Mouse (Mus musculus) liver (tissue): ENCODE data around the gene Neurl3.

Experiments used
- DNase-seq: peaks from one replicate; pipeline ENCODE4 v3.0.0-alpha.2; 2020; ENCODE audit warnings: mixed read lengths

Neurl3 gene

GRCm38 (mm10) chr1:36296466-36297149 is 22.1 kb upstream of the Neurl3 start:
- no peak for DNase-seq

- no peak for DNase-seq
Measured at GRCm38 (mm10) chr1:36294402-36294801, 19.9 kb upstream of the Neurl3 start.

GRCm38 (mm10) chr1:36293470-36293869 is 19.0 kb upstream of the Neurl3 start:
- no peak for DNase-seq

DNA sequence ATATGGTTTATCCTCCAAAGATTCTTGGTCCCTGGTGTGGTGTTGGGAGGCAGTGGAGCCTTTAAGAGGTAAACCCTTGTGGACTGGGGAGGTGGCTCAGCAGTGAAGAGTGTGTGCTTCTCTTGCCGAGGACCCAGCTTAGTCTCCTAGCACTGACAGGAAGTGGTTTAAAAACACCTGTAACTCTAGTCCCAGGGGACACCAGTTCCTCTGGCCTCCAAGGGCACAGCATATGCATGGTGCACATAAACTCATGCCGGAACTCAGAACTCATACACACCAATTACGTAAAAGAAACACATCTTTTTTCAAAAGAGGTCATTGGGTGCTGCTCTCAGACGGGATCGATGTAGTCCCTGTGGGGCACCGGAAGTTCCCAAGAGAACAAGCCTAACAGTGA is 7.4 kb upstream of the Neurl3 start:
- no peak for DNase-seq

- no peak for DNase-seq
Measured at GRCm38 (mm10) chr1:36280938-36281337, 6.5 kb upstream of the Neurl3 start.

DNA sequence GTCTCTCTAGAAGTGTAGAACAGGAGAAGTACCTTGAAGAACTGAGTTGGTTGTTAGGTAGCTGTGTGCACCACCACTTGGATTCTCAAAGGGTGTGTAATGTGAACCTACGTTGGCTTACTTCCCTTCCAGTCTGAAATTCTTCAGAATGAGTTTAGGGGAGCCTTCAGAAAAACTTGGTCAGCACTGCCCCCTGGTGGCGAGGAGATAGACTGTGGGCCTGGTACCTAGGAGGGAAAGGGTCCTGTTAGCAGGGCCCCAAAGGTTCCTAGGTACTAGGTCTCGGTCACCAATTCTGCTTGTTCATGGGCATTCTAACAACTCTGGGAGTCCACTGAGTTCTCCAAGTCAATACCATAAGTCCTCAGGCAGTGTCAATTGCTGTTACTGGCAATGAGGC is 4.7 kb upstream of the Neurl3 start:
- peak; percentile 79 for DNase-seq

- peak; percentile 70 for DNase-seq
Measured at GRCm38 (mm10) chr1:36277267-36278060, 3.0 kb upstream of the Neurl3 start.

DNA sequence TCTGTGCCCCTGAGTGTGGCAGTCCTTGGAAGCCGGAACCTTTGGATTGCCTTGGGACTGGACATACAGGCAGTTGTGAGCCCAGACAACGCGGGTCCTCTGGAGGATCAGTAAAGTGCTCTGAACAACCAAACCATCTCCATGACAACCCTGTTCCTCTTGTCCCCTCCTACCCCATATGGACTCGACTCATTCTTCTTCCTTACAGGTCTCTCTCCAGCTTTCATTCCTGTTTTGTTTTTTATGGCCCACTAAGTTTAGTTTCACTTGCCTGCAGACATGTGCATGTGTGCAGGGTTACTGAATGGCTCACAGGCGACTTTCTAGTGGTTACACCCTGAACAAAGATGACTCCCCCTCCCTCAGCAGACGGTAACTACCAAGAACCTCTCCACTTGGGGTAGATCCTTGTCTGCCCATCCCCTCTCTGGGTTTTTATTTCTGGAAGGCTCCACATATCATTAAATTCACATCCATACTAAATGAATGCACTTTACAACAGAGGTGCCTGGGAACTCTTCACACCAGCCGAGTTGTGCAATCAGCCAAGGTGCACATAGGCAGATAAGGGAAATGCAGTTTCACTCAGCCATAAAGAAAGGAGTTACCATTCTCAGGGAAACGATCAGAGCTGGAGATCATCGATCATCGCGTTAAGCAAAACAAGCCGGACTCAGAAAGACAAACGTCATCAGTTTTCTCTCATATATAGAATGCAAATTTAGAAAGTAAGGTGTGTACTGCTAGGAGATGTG is 1.3 kb upstream of the Neurl3 start:
- peak; percentile 29 for DNase-seq

- DNase-seq = peak; percentile 46
Measured at GRCm38 (mm10) chr1:36273288-36273687, 1.2 kb downstream of the Neurl3 start.

DNA sequence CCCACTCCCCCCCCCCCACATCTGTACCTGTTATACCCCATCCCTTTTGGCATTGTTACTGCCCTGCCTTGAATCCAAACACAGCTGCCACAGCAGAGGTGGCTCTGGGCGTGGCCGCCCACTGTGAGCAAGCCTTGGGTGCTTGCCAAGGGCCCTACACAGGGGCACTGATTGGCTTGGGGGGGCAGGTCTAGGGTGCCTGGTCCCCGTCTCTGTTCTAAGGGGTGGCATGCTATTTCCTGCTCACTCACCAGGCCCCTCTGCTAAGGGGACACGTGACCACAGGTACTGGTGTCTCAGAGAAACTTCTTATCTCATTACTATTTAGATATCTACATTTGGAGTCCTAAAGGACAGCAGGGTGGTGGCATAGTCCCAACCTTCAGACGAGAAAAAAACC is 1.9 kb downstream of the Neurl3 start:
- no peak for DNase-seq

DNA sequence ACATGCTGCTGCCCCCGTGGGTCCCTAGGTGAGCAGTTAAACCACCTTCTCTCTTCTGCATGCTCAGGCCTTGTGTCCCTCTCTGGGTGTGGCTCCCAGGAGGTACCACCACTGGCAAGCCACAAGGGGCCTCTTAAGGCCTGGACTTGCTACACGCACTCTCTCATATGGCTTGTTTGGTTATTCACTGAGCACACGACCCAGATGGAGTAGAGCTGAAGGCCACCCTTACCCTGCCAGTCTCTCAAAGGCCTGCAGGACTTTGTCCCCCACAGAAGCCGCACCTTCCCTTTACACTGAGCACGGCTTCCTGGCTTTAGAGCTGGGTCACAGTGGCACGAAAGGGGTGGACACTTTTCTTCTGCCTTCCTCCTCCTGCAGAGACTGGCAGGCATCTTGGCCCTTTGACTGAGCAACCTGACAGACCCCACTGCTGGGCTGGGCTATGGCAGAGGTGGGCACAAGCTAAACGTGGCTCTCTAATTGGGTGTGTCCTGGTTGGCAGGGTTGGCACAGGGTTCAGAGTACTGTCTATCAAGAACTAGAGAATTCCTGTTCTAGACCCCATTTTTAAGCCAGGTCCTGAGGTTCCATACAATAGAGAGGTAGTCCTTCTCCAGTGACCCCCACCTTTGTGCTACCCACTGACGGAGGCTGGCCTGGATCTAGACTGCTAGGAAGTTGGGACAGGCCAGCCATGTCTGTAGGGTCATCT is 2.8 kb downstream of the Neurl3 start:
- no peak for DNase-seq

DNA sequence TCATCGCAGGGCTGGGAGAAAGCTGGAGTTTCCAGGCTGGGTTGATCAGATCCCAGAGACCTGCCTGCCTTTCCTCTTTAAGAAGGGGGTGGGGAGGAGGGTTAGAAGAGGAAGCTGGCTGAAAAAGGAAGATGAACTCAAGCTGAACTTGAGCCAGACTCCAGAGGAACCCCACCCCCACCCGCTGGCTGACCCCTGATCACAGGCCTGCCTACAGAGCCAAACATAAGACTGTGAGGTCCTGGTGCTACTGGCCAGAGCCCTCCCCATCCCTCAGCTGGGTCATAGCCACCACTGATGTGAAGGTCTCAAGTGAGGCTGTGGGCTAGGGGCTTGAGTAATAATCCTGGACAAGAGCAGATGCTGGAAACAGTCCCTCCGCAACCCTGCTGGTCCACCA is 3.8 kb downstream of the Neurl3 start:
- DNase-seq = peak; percentile 63

GRCm38 (mm10) chr1:36269121-36269795 is 5.2 kb downstream of the Neurl3 start:
- DNase-seq = no peak

DNA sequence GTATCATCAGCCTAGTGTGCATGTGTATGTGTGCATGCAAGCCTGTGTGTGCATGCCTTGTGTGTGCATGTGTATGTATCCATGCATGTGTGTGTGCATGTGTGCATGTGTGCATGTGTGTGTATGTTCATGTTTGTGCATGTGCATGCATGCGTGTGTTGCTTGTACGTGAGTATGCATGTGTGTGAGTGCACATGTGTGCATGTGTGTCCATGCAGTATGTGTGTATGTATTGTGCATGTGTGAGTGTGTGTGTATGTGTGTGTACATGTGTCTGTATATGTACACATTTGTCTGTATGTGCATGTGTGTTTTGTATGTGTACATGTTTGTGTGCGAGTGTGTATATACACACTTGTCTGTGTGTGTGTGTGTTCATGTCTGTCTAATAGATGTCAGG is 6.9 kb downstream of the Neurl3 start:
- DNase-seq = no peak

GRCm38 (mm10) chr1:36266293-36266692 is 8.2 kb downstream of the Neurl3 start:
- no peak for DNase-seq

DNA sequence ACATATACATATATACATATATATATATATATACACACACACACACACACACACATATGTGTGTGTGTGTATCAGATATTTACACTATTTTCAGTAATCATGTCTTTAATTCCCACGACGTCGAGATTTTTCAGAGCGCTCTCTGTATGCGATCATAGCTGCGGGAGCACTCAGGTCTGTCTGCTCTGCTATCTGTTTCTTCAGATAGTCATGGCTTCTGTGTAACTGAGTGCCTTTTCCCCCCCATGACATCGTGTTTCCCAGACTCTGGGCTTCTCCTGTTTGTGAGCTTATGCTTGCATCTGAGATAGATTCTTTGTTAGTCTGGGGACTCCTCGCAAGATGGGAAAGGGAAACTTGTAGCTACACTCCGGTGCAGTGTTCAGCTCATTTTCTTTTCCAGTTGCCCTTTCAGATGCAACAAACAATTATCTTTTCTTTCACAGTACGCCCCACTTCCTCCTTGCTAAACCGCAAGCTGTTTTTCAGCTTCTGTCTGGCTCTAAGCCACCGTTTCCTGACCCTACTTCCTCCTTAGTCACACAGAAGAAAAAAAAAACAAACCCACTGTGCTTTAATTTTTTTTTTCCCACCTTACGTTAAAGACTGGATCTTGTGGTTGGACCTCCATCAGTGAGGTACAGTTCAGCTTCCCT is 10.5 kb downstream of the Neurl3 start:
- peak; percentile 40 for DNase-seq

DNA sequence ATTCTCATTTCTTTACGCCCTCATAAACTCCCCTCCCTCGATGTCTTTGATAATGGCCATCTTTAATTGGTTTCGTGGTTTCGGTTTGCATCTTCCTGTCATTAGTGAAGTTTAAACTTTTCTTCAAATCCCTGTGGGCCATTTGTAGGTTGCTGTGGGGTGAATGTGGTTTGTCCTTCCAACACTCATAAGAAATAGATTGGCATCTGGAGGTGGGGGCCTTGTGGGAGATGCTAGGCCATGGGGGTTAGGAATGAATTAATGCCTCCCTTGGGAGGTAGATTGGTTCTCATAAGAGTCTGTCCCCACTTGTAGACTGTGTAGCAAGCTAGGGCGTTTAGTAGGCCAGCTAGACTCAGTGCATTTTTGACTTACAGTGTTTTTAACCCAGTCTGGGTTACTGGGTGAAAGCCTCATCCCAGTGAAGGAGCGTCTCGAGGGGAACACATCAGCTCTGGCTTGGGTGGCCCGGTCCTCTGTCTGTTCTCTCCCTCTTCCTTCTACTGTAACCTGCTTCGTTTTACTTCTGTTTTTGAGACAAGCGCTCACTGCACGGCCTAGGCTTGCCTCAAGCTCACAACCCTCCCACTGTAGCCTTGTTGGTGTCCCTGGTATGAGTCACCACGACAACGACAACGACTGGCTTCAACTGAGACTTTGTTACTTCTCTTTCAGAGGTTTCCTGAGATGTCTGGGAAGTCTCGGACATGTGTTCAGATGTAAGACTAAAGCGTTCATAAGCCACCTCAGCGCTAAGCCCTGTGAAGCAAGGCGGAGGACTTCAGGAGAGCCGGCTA is 12.6 kb downstream of the Neurl3 start:
- no peak for DNase-seq

DNA sequence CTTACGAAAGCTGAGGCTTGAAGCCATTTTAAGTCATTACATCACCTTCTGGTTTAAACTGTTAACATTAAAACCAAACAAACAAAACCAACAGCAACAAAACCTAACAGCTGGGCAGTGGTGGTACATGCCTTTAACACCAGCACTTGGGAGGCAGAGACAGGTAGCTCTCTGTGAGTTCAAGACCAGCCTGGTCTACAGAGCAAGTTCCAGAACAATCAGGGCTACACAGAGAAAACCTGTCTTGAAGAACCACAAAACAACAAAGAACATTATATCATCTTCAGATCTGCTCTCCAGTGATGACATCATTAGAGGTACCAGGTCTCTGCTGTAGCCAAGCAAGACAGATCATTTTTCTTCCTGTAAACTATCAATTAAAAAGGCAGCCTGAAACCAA is 14.1 kb downstream of the Neurl3 start:
- no peak for DNase-seq

DNA sequence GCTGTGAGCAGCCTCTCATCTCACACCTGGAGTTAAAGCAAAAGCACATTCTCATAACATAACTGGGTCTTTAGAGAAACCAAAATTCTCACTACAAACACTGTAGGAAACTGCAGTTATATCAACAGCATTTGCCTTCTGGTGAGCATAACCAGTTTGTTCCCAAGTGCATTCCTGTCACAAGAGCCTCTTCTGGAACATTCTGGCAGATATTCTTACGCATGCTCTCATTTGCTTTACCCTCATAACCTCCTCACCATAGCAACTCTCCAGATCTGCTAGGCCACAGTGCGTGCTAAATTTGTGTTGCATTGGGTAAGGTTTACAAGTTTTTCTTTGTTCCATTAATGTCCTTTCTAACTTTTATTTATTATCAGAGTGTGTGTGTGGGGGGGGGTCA is 15.2 kb downstream of the Neurl3 start:
- DNase-seq = no peak

DNA sequence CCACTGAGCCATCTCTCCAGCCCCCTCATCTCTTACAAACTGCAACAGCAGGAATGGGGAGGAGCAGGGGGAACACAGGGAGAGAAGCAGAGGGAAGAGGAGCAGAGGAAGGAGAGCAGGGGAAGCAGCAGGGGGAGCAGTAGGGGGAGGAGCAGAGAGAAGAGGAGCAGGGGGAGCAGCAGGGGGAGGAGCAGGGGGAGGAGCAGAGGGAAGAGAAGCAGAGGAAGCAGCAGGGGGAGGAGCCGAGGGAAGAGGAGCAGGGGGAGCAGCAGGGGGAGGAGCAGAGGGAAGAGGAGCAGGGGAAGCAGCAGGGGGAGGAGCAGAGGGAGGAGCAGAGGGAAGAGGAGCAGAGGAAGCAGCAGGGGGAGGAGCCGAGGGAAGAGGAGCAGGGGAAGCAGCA is 15.8 kb downstream of the Neurl3 start:
- DNase-seq = no peak

GRCm38 (mm10) chr1:36257276-36257675 is 17.2 kb downstream of the Neurl3 start:
- DNase-seq = no peak
